Mouse (Mus musculus) midbrain, embryonic 16.5 days (tissue): Measurements from ENCODE around the gene Ffar3. TPM values are rescaled to one million over a fixed set of nuclear protein-coding genes. Genes with fewer than 3 reads are reported as not detected.

ENCODE experiments used
- ATAC-seq: fragments of 200-750 bp; cut with Nextera tagmentation; 2 replicates; pipeline ENCODE4 v1.8.0; 2017; ENCODE audit warnings: moderate TSS enrichment
- H3K27ac ChIP-seq: fragments of 300-500 bp; sonication (generic); 2 replicates; pipeline ENCODE4 v1.5.1; 2014; ENCODE audit warnings: mild to moderate bottlenecking, low read length, mixed read lengths
- H3K27me3 ChIP-seq: fragments of 300-500 bp; sonication (generic); 2 replicates; pipeline ENCODE4 v1.6.1; 2014; ENCODE audit warnings: low read depth, low read length, mixed read lengths; ENCODE audit not compliant: control insufficient read depth, insufficient read depth
- H3K36me3 ChIP-seq: fragments of 300-500 bp; sonication (generic); 2 replicates; pipeline ENCODE4 v1.6.1; 2014; ENCODE audit warnings: mild to moderate bottlenecking, low read length, moderate library complexity, mixed read lengths; ENCODE audit not compliant: control insufficient read depth, insufficient read depth
- H3K4me1 ChIP-seq: fragments of 300-500 bp; sonication (generic); 2 replicates; pipeline ENCODE4 v1.6.1; 2014; ENCODE audit warnings: mild to moderate bottlenecking, low read length, mixed read lengths; ENCODE audit not compliant: control insufficient read depth, insufficient read depth
- H3K4me2 ChIP-seq: fragments of 300-500 bp; sonication (generic); 2 replicates; pipeline ENCODE4 v1.6.1; 2014; ENCODE audit warnings: mild to moderate bottlenecking, low read length, mixed read lengths
- H3K4me3 ChIP-seq: fragments of 300-500 bp; sonication (generic); 2 replicates; pipeline ENCODE4 v1.5.1; 2014; ENCODE audit warnings: low read depth, mild to moderate bottlenecking, low read length, moderate library complexity, mixed read lengths
- H3K9ac ChIP-seq: fragments of 300-500 bp; sonication (generic); 2 replicates; pipeline ENCODE4 v1.6.1; 2014; ENCODE audit warnings: low read depth, low read length, mixed read lengths
- H3K9me3 ChIP-seq: fragments of 300-500 bp; sonication (generic); replicated peaks from 2 replicates; pipeline ENCODE4 v1.6.1; 2014; ENCODE audit warnings: mild to moderate bottlenecking, low read length, mixed read lengths; ENCODE audit not compliant: control insufficient read depth, poor library complexity, severe bottlenecking
- WGBS: fragments of 180-500 bp; shearing (Covaris S2); extraction: QIAGEN DNeasy Blood & Tissue Kit; methylation state at CpG from one replicate; pipeline ENCODE4 v1.1.7; 2014; 5-methylcytosine and 5-hydroxymethylcytosine counted together
- polyA plus RNA-seq: library from polyadenylated mRNA; unstranded; fragments of >200 nt; fragmentation: Nextera tagmentation; extraction: Ambion mirVana; gene quantifications from 2 replicates; pipeline ENCODE4 v1.2.1, GENCODE M21; 2015

Gene Ffar3
- polyA plus RNA-seq, 1 experiment from 2014 or later, result not detected

DNA sequence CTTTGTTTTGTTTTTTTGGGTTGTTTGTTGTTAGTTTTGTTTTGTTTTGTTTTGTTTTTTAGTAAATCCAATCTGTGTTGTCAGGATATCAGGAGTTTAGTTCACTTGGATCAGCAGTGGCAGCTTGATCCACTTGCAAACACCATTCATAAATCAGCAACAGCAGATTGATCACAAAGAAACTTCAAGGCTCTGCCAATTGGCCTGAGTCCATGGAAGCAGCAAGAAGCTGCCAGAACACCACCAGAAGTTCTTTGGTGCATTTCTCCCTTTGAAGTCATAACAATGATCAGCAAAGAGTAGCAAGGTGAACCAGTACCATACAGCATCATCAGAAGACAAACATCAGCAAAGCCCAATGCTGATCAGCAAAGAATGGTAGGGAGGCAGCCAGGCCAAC is 28.1 kb upstream of the Ffar3 start:
- no peak overlapping the region for H3K4me3 ChIP-seq
- no peak overlapping the region for H3K9ac ChIP-seq
- no peaks in the 10 kb centered on the region for H3K9me3 ChIP-seq
- H3K4me1 ChIP-seq, result no peaks in the 10 kb centered on the region
- no peaks in the 10 kb centered on the region for H3K36me3 ChIP-seq
- no peak overlapping the region for H3K4me2 ChIP-seq
- H3K27me3 ChIP-seq, result no peaks in the 10 kb centered on the region
- no peak overlapping the region for H3K27ac ChIP-seq
- no peak for ATAC-seq

- Histone ChIP-seq H3K4me1 (no peaks in the 10 kb centered on the region), H3K9ac (no peak overlapping the region), H3K4me2 (no peak overlapping the region), H3K36me3 (no peaks in the 10 kb centered on the region), H3K27me3 (no peaks in the 10 kb centered on the region), H3K9me3 (no peaks in the 10 kb centered on the region), H3K27ac (no peak overlapping the region), H3K4me3 (no peak overlapping the region)
- WGBS, result 91% methylated on average over 3 of the region's 3 CpGs
- ATAC-seq, result no peak
Observed at GRCm38 (mm10) chr7:30881367-30881766, 25.4 kb upstream of the Ffar3 start.

DNA sequence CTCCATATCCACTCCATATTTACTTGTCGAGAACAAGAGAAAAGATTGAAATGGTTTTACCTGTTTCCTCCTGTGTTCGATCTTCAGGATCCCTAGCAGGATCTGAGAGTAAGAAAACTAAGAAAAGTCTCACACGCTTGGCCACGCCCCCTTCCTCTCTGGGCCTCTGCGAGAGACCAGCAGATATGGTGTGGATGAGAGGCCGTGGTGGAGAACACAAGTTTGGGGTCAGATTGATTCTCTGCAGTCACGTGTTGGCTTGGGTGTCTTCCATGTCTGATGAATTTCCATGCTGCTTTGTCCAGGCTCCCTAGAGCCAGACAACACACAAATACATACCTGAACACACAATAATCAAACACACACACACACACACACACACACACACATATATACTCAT is 24.2 kb upstream of the Ffar3 start, which contains the start of gene Cd22:
Gene Cd22, minus strand, starts transcription at position 167 of the 400 bp plus-strand sequence.
- H3K36me3 ChIP-seq, result no peaks in the 10 kb centered on the region
- no peak within 1 kb of the TSS for H3K4me2 ChIP-seq
- H3K9ac ChIP-seq, result no peak within 1 kb of the TSS
- no peak within 1 kb of the TSS for H3K27ac ChIP-seq
- no peak for ATAC-seq
- no peak within 1 kb of the TSS for H3K4me3 ChIP-seq
- H3K27me3 ChIP-seq, result no peaks in the 10 kb centered on the region
- H3K4me1 ChIP-seq, result no peaks in the 10 kb centered on the region
- no peaks in the 10 kb centered on the region for H3K9me3 ChIP-seq
- 70% methylated on average over 7 of the region's 7 CpGs for WGBS

DNA sequence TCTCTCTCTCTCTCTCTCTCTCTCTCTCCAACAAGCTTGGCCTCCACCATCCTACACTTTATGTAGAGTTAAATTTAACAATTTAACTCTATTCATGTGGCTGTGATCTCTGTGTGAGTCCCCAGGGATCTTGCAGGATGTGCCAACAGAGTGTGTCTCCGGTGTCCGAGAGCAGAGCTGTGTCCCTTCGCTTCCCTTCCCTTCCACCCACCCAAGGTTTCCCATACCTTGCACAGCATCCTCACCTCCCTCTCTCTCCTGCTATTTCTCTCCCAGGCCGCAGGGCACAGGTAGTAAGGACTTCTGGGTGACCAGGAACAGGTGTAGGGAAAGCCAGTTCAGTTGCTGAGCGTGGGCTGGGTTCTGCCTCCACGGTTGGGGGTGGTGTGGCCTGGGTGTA is 23.0 kb upstream of the Ffar3 start:
- H3K9ac ChIP-seq, result no peak overlapping the region
- WGBS, result 83% methylated on average over 6 of the region's 6 CpGs
- H3K4me1 ChIP-seq, result no peaks in the 10 kb centered on the region
- no peak overlapping the region for H3K4me2 ChIP-seq
- no peak overlapping the region for H3K4me3 ChIP-seq
- no peak for ATAC-seq
- no peak overlapping the region for H3K27ac ChIP-seq
- no peaks in the 10 kb centered on the region for H3K36me3 ChIP-seq
- no peaks in the 10 kb centered on the region for H3K9me3 ChIP-seq
- H3K27me3 ChIP-seq, result no peaks in the 10 kb centered on the region

DNA sequence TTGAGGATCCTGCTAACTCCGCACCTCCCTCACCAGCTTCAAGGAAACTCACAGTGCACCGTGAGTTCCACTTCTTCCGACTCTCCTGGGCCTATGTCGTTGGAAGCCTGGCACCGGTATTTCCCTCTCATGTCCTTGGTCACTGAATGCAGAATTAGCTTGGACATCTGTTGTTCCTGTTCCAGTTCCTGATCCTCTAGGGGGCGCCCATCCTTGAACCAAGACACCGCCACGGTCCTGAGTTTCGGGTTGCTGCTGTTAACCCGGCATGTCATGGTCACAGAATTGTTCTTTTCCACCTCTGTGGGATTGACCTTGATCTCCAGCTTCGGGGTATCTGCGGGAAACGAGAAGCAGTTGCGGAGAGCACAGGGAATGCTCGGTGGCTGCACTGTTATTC is 17.1 kb upstream of the Ffar3 start:
- Histone ChIP-seq H3K36me3 (no peaks in the 10 kb centered on the region), H3K9ac (no peak overlapping the region), H3K4me2 (peak overlapping the region; percentile 37; the same call in 1 of the 2 replicates), H3K27ac (no peak overlapping the region), H3K27me3 (no peaks in the 10 kb centered on the region), H3K4me3 (no peak overlapping the region), H3K9me3 (no peaks in the 10 kb centered on the region), H3K4me1 (no peaks in the 10 kb centered on the region)
- WGBS, result 28% methylated on average over 15 of the region's 15 CpGs
- no peak for ATAC-seq

DNA sequence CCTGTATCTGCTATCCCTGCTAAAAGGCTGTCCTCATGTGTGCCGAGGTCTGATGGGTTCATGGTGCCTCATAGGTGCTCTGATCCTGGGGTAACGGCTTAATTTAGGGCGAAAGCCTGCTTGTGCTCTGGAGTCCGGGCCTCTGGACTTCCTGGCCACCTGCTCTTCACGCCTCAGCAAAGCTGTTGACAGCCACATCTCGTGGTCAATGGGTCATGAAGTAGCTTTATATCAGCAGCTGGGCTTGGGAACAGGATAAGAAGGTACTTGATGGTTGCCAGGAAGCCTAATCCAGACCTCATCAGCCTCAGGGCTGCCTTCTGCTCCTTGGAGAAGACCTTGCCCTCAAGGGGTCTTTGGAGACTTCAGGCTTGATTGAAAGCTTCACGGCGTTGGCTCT is 7.4 kb upstream of the Ffar3 start:
- H3K4me2 ChIP-seq, result no peak overlapping the region
- H3K9me3 ChIP-seq, result no peaks in the 10 kb centered on the region
- no peaks in the 10 kb centered on the region for H3K36me3 ChIP-seq
- H3K27me3 ChIP-seq, result no peaks in the 10 kb centered on the region
- H3K9ac ChIP-seq, result no peak overlapping the region
- no peaks in the 10 kb centered on the region for H3K4me1 ChIP-seq
- H3K27ac ChIP-seq, result no peak overlapping the region
- WGBS, result 65% methylated on average over 8 of the region's 8 CpGs
- no peak for ATAC-seq
- H3K4me3 ChIP-seq, result no peak overlapping the region

- Histone ChIP-seq H3K4me3 (no peak within 1 kb of the TSS), H3K4me2 (no peak within 1 kb of the TSS), H3K9me3 (no peaks in the 10 kb centered on the region), H3K27ac (no peak within 1 kb of the TSS), H3K9ac (no peak within 1 kb of the TSS), H3K4me1 (no peaks in the 10 kb centered on the region), H3K36me3 (no peaks in the 10 kb centered on the region), H3K27me3 (no peaks in the 10 kb centered on the region)
- 91% methylated on average over 12 of the region's 12 CpGs for WGBS
- ATAC-seq, result no peak
Observed at GRCm38 (mm10) chr7:30861464-30861863, 5.5 kb upstream of the Ffar3 start, which contains the start of gene Ffar1. TSS of gene Ffar1 (minus strand) at chr7:30861564.

DNA sequence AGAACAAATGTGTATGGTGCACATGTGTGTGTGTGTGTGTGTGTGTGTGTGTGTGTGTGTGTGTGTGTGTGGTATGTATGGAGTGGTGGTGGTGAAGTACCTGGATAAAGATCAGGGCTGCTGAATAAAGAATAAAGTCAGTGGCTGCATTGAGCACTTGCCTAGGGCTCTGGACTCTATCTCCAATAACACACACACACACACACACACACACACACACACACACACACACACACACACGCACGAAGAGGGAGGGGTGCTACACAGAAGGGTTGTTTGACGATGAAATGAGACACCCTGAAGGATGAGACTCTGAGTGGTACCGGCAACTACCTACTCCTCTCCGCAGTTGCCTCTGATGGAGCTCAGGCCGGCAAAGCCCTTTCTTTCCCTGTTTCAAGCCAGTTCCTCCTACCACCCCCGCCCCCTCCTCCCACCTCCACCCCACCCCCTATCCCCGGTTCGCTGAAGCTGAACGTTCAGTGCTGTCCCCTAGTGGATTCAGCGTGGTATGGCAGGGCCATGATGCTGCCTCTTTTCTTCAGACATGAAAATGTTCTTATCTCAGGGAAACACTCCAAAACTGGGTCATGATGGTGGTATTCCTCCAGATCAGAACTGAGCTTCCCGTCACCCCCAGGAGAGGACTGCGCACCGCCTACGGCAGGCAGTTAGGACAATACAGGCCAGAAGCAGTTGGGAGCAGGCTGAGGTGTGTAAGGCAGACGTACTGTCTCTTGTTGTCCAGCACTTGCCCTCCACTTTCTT is 3.8 kb upstream of the Ffar3 start:
- peak; percentile 75 for ATAC-seq
- H3K27me3 ChIP-seq, result no peaks in the 10 kb centered on the region
- peak overlapping the region; percentile 33 for H3K4me3 ChIP-seq
- 0 out of 2 replicates have a peak overlapping the region, but pooled peaks have one; percentile 43 for H3K9ac ChIP-seq
- H3K36me3 ChIP-seq, result no peaks in the 10 kb centered on the region
- WGBS, result 8% methylated on average over 14 of the region's 16 CpGs
- no peaks in the 10 kb centered on the region for H3K4me1 ChIP-seq
- no peak overlapping the region for H3K27ac ChIP-seq
- peak overlapping the region; percentile 56 for H3K4me2 ChIP-seq
- H3K9me3 ChIP-seq, result no peaks in the 10 kb centered on the region

GRCm38 (mm10) chr7:30859290-30859634 is 3.3 kb upstream of the Ffar3 start:
- H3K4me2 ChIP-seq, result no peak overlapping the region; the same call in 1 of the 2 replicates
- ATAC-seq, result peak; percentile 75
- H3K27ac ChIP-seq, result 0 out of 2 replicates have a peak overlapping the region, but pooled peaks have one; percentile 4

More at GRCm38 (mm10) chr7:30859290-30859634, 3.3 kb upstream of the Ffar3 start:
- no peaks in the 10 kb centered on the region for H3K9me3 ChIP-seq
- H3K9ac ChIP-seq, result no peak overlapping the region
- no peaks in the 10 kb centered on the region for H3K4me1 ChIP-seq
- no peaks in the 10 kb centered on the region for H3K27me3 ChIP-seq
- H3K36me3 ChIP-seq, result no peaks in the 10 kb centered on the region
- no peak overlapping the region for H3K4me3 ChIP-seq
